Mouse (Mus musculus): ENCODE results near the gene Olfr746.

The Olfr746 gene

DNA sequence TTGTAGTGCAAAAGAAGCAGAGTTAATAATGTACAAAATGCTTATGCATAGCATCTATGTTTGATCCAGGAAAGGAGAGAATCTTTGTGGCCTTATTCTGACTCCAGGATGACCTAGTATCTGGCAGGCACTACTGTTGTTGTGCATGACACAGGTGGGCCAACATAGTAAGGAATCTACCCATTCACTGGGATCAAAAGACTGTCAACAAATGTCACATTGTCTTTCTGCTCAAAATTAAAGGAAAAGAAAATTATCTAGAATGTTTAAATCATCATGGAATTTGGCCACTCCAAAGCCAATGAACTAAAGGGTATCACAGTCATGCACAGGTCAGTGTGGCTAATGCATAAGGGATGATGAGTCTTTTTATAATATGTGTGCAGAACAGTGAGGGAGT is at the start of gene Olfr746:
Gene Olfr746 (plus strand): TSS at position 301 of the 400 bp plus-strand sequence.
- no peak for DNase-seq (ENCODE audit: low spot score in 2 of 2)

DNA sequence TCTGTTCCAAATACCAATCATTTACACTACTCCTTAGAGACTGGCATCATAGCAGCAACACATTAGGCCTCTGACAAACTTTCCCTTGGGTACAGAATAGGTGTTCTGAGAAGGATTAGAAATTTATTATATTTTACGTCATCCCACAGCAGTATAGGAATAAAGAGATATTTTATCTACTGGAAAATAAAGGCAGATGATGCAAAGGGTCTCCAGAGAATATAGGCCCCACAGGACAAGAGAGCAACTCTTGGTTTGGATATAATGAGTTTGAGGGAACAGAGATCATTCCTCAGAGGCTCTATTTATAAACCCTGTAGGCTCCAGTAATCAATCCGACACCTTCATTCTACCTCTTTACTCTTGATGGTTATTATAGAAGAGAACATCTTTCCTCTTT is 32.3 kb upstream of the Olfr746 start, which contains the start of gene Olfr744:
Gene Olfr744 (plus strand): TSS at position 301 of the 400 bp plus-strand sequence.
- DNase-seq (ENCODE audit: low spot score in 2 of 2) = no peak

DNA sequence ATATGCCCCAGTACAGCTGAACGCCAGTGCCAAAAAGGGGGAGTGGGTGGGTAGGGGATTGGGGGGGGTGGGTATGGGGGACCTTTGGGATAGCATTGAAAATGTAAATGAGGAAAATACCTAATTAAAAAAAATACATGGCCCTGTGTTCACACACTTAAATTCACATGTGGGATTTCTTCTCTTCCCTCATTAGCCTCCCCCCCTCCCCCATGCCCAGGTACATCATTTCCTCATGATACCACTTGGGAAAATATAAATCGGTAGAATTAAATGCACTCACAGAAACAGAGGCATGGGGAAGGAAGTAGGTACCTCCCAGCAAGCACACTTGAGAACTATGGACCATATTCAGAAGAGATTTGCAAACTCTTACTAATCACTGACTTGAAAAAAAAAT is 7.8 kb upstream of the Olfr746 start, which contains the start of gene Olfr745:
Gene Olfr745 (plus strand): TSS at position 301 of the 400 bp plus-strand sequence.
- no peak for DNase-seq (ENCODE audit: low spot score in 2 of 2)

DNA sequence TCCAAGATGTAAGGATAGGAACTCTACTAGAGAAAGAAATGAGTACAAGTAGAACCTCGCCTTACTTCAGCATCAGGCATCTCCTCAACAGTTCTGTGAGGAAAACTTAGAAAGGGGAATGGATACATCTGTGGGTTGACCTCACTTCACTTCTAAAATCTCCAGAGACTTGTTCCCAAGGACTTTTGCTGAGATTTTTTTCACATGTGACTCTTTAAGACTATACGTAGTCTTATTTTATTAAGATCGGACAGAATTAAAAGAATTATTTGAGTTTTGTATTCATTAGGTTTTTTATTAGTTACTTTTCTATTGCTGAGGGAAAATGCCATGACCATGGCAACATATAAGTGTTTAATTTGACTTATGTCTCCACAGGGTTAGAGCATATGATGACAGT is 46.2 kb downstream of the Olfr746 start, which contains the start of gene Olfr747:
Gene Olfr747 (minus strand): TSS at position 101 of the 400 bp plus-strand sequence.
- no peak for DNase-seq (ENCODE audit: low spot score in 2 of 2)

Measured in spleen, postnatal 36 days (tissue).